Mouse (Mus musculus): Measurements from ENCODE around the gene Gramd1b.
A peak's percentile ranks its signal among the peaks of the same experiment; 100 is the strongest.

Gene Gramd1b

GRCm38 (mm10) chr9:40531027-40531621 is at the start of gene Gramd1b:
TSS of gene Gramd1b (minus strand) at chr9:40531383.
- no peak for DNase-seq (ENCODE audit: low read depth, low spot score)

GRCm38 (mm10) chr9:40578726-40579625 is 47.8 kb upstream of the Gramd1b start:
- no peak for DNase-seq (ENCODE audit: low read depth, low spot score)

DNA sequence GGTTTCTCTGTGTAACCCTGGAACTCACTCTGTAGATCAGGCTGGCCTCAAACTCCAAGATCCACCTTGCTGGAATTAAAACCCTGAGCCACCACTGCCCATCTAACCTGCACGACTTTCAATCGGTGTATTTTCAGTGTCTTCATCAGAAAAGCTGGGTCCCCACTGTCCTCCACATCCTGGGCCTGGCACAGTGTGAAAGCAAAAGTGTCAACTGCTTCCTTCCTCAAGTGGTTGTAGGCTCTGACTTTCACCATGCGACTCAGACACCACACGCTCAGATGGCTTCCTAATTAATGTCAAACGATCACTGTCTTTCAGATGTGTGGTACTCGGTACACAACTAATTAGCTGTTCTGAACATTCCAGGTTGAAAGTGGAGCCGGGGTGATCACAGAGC is 45.9 kb upstream of the Gramd1b start:
- DNase-seq (ENCODE audit: low read depth, low spot score), result no peak

DNA sequence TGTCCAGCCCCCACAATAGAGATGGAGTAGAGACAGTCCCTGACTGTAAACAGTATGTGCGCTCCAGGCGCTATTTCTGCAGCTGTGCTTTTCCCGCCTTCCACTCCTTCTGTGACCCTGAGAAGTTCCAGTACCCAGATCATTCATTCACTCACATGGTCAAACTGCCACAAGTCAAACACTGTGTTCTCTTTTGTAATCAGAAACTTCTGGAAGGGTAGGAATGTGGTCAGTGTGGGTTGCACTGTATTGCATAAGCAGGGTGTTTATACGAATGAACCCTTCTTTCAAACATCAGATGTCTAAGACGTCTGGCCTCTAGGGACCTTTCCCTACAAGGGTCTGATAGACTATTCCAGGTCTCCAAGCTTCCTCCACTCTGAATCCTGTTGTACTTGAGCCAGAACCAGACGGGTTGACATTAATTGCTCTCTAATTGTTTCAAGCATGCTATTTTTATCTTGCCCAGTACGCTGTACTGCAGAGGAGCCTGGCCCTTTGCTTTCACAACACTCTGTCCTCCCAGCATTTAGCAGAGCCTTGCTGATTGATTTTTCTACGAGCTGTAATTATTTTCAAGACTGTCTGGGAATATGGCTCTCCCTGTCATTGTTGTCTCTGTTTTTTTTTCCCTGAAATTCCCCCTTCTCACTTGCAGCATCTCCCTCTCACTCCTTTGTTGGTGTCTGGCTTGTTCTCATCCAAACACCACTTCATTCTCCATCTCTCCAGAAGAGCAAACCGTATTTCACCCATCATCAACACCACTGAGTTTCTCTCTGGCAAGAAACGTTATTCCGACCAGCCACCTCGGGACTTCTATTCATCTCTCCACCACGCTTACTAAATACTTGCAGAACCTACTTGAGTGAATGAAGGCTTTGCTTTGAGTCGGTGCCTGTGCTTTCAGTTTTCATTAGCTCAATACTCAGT is 44.1 kb upstream of the Gramd1b start:
- no peak for DNase-seq (ENCODE audit: low read depth, low spot score)

DNA sequence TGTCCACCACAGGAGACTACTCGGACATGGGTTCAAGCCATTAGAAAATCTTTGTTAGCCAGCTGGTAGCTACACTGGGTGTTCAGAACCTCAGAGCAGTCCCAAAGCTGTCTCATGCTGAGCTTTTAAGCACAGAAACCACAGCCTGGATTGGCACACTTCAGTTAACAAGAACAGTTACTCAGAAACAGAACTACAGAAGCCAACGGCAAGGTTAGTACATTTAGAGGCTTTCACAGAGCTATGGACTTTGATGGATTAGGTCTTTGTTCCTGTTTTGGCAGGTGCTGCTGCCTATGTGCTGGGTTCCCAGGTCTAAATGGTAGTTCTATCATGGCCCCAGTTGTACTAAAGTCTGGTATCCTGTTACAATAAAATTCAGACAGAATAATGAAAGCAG is 40.1 kb upstream of the Gramd1b start:
- no peak for DNase-seq (ENCODE audit: low read depth, low spot score)

GRCm38 (mm10) chr9:40568070-40568469 is 36.9 kb upstream of the Gramd1b start:
- DNase-seq (ENCODE audit: low read depth, low spot score), result no peak

DNA sequence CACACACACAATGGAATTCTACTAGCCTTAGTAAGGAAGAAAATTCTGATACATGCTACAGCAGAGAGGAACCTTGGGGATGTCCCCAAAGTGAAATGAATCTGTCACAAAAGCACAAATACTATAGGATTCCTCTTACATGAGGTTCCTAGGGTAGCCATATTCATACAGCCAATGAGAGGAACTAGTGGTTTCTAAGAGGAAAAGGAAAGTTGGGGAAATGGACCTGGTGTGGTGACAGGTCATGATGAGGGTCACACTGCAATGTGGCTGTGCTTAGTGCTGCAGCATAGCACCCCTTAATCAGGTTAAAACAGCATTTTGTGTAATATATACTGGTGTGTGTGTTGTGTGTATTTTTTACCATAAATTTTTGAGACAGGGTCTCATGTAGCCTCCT is 32.6 kb upstream of the Gramd1b start:
- DNase-seq (ENCODE audit: low read depth, low spot score), result no peak

- no peak for DNase-seq (ENCODE audit: low read depth, low spot score)
Measured at GRCm38 (mm10) chr9:40559646-40560045, 28.5 kb upstream of the Gramd1b start.

GRCm38 (mm10) chr9:40557796-40558195 is 26.6 kb upstream of the Gramd1b start:
- no peak for DNase-seq (ENCODE audit: low read depth, low spot score)

DNA sequence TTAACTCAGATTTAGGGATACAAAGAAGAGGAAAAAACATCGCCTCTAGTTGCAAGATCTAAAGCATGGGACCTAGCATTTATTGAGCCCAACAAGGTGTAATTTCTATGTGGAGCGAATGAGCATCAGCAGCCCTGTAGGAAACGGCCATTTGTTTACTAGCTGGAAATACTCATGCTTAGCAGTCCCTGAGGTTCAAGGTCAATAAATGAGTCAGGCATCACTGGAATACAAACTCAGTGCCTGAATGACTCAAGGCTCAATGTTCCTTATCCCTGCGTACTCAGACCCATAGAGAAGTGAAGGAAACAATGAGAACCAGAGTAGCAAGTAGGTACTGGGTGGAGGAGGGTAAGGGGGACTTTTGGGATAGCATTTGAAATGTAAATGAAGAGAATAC is 25.2 kb upstream of the Gramd1b start:
- no peak for DNase-seq (ENCODE audit: low read depth, low spot score)

DNA sequence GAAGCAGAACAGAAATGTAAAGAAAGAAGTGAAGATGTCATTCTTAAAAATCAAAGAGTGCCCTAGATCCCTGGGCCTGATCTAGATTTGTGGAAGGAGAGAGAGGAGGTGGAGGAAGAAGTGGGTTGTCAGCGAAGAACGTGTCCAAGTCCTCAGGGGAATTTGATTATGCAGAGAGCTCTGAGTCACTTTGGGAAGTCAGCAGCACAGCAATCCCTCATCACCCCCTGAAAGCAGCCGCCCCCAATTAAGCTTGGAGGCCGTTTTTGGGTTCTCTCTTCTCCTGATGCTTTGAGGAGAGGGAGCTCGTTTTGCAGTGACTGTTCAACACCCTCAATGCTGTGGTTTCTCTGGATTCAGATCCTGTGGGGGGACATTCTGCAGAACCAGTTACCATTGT is 24.1 kb upstream of the Gramd1b start:
- no peak for DNase-seq (ENCODE audit: low read depth, low spot score)

GRCm38 (mm10) chr9:40547876-40548275 is 16.7 kb upstream of the Gramd1b start:
- no peak for DNase-seq (ENCODE audit: low read depth, low spot score)

DNA sequence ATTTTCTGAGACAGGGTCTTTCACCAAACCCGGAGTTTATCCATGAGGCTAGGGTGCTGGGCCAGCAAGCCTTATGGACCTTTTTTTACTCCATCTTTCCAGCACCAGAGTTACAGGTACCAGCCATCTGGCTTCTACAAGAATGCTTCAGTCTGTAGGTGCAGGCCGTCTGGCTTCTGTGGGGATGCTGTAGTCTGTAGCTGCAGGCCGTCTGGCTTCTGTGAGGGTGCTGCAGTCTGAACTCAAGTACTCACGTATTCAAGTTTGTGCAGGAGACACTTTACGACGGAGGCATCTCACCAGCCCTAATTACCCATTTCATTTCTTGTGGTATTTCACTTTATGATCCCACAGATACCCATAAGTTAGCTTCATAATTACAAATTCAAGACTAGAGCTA is 14.0 kb upstream of the Gramd1b start:
- no peak for DNase-seq (ENCODE audit: low read depth, low spot score)

DNA sequence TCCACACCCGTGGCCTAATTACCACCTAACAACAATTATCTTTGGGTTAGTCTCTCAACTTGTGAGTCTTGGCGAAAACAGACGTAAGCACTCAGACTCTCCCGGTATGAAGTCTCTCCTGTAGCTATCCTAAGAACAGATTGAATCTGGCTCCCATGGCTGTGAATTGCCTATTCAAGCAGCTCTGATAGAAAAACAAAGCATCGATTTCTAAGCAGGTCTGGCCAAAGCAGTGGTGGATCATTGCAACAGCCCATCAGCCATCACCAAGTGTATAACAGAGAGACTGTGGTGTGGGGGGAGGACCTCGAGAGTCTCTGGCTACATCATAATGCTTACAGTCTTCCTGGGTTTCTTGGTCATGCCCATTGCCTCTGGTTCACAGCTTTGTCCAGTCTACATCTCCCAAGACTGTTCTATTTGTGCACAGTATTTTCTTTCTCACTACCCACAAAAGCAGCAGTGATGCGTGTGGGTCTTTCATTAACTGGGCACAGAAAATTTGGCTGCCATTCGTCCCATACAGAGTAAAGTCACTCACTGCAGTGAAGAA is 8.5 kb upstream of the Gramd1b start:
- no peak for DNase-seq (ENCODE audit: low read depth, low spot score)

DNA sequence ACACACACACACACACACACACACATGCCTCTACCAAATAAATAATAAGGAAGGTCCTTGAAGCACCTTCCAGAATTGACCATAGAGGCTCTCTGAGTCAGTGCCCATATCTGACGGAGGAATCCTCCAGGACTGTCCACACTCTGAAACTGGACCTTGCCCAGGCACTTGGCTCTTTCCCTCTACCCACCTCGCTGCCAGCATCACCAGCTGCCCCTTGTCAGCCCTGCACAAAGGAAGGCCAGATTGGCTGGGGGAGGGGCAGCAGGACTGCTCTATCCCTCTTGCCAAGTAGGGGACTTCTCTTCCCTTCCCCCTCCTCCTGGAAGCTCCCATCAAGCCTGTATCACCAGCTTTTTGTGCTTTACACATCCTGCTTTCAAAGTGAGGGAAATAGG is 6.5 kb upstream of the Gramd1b start:
- no peak for DNase-seq (ENCODE audit: low read depth, low spot score)

- peak; percentile 15 for DNase-seq (ENCODE audit: low read depth, low spot score)
Measured at GRCm38 (mm10) chr9:40537044-40537707, 6.0 kb upstream of the Gramd1b start.

DNA sequence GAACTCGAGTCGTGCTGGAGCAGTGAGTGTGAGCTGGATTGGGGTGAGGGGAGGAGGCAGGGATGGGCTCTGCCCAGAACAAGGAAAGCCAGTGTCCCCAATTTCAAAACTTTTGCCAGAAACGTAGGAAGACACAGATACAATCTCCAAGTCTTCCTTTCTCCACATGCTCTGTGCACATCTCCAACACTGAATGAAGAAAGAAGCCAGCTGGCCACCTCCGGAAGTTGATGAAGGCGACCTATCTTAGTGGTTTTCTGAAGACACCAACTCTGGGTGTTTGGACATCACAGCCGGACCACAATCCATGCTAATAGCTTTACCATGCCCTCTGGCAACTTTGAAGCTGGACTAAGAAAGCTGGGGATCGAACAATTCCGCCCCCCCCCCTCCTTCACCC is 647 bp downstream of the Gramd1b start:
- DNase-seq (ENCODE audit: low read depth, low spot score), result no peak

DNA sequence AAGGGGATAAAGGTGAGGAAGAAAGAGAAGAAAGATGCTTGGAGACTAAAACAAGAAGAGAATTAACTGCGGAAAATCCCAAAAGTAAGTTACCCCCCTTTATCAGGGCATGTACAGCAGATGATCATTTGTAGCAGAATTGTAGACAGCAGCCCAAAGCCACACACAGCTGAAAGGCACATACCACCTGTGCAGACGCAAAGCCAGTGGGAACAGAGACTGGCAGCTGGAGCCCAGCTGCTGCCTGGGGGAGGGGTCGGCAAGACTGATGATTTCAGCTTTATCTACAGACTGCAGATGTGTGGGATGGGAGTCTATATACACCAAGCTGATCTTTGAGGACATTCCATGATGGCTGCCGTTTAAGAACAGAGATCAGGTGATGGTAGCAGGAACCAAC is 2.5 kb downstream of the Gramd1b start:
- no peak for DNase-seq (ENCODE audit: low read depth, low spot score)

- no peak for DNase-seq (ENCODE audit: low read depth, low spot score)
Measured at GRCm38 (mm10) chr9:40526928-40527327, 4.3 kb downstream of the Gramd1b start.

GRCm38 (mm10) chr9:40522156-40522555 is 9.0 kb downstream of the Gramd1b start:
- no peak for DNase-seq (ENCODE audit: low read depth, low spot score)

- DNase-seq (ENCODE audit: low read depth, low spot score), result no peak
Measured at GRCm38 (mm10) chr9:40521097-40521496, 10.1 kb downstream of the Gramd1b start.

All from CD4-positive helper T cell, adult 2 months (primary cell).